Mouse (Mus musculus) testis, adult 2 months (tissue): ENCODE results near the gene L3hypdh. TPM values are rescaled to one million over a fixed set of nuclear protein-coding genes. Genes with fewer than 3 reads are reported as not detected.
A peak's percentile ranks its signal among the peaks of the same experiment; 100 is the strongest.

Source experiments
- H3K27ac ChIP-seq: fragments of 200-500 bp; 2 replicates; pipeline ENCODE4 v1.5.1; 2012; ENCODE audit warnings: low read depth, low read length; ENCODE audit not compliant: control insufficient read depth, insufficient read depth
- H3K27me3 ChIP-seq: fragments of 200-500 bp; 2 replicates; pipeline ENCODE4 v1.6.1; 2012; ENCODE audit warnings: mild to moderate bottlenecking, low read length, moderate library complexity; ENCODE audit not compliant: control insufficient read depth, insufficient read depth
- H3K36me3 ChIP-seq: fragments of 200-500 bp; 2 replicates; pipeline ENCODE4 v1.6.1; 2012; ENCODE audit warnings: mild to moderate bottlenecking, low read length; ENCODE audit not compliant: control insufficient read depth, insufficient read depth
- H3K4me1 ChIP-seq: fragments of 200-500 bp; 2 replicates; pipeline ENCODE4 v1.6.1; 2012; ENCODE audit warnings: low read length; ENCODE audit not compliant: control insufficient read depth, insufficient read depth
- H3K4me3 ChIP-seq: fragments of 200-500 bp; 2 replicates; pipeline ENCODE4 v1.5.1; 2012; ENCODE audit warnings: low read depth, mild to moderate bottlenecking, low read length, moderate library complexity, mixed read lengths; ENCODE audit not compliant: control insufficient read depth
- CTCF ChIP-seq: fragments of 200-500 bp; IDR thresholded peaks from 2 replicates; pipeline ENCODE4 v1.5.1; 2012; ENCODE audit warnings: low read depth, mild to moderate bottlenecking, inconsistent platforms, low read length, moderate library complexity; ENCODE audit not compliant: control insufficient read depth, insufficient read depth, insufficient replicate concordance
- POLR2A ChIP-seq: fragments of 200-500 bp; IDR thresholded peaks from 2 replicates; pipeline ENCODE4 v1.6.1; 2012; ENCODE audit warnings: low read depth, mild to moderate bottlenecking, inconsistent platforms, low read length, moderate library complexity; ENCODE audit not compliant: control insufficient read depth
- polyA plus RNA-seq: library from polyadenylated mRNA; depleted of rRNA; stranded (reverse); fragments of >200 nt; gene quantifications from 2 replicates; pipeline ENCODE4 v1.2.3, GENCODE M21; 2012

Gene L3hypdh
- polyA plus RNA-seq, 1 experiment, result 1.0 TPM

GRCm38 (mm10) chr12:72096966-72097365, 11.7 kb upstream of the L3hypdh start:
- Histone ChIP-seq H3K4me3 (no peak overlapping the region), H3K4me1 (no peaks in the 10 kb centered on the region; the same call in 1 of the 2 replicates), H3K27ac (no peak overlapping the region), H3K36me3 (no peaks in the 10 kb centered on the region), H3K27me3 (no peaks in the 10 kb centered on the region)
- TF ChIP-seq CTCF (no peak), POLR2A (no peak)

GRCm38 (mm10) chr12:72089802-72090201, 4.6 kb upstream of the L3hypdh start:
- Histone ChIP-seq H3K4me3 (no peak overlapping the region), H3K27me3 (no peaks in the 10 kb centered on the region), H3K4me1 (peaks cover 2% of the 10 kb centered on the region), H3K36me3 (no peaks in the 10 kb centered on the region), H3K27ac (no peak overlapping the region)
- TF ChIP-seq POLR2A, result no peak
- TF ChIP-seq CTCF, result no peak

GRCm38 (mm10) chr12:72086166-72086825, 1.1 kb upstream of the L3hypdh start:
- peak overlapping the region; percentile 54; the same call in 1 of the 2 replicates for H3K27ac ChIP-seq
- H3K36me3 ChIP-seq, result no peaks in the 10 kb centered on the region
- peak overlapping the region; percentile 87 for H3K4me3 ChIP-seq
- peaks cover 8% of the 10 kb centered on the region for H3K4me1 ChIP-seq
- H3K27me3 ChIP-seq, result no peaks in the 10 kb centered on the region
- TF ChIP-seq POLR2A, result no peak
- no peak for TF ChIP-seq CTCF

GRCm38 (mm10) chr12:72085024-72085328, 263 bp downstream of the L3hypdh start:
- Histone ChIP-seq H3K4me3 (peak overlapping the region; percentile 87), H3K27me3 (no peaks in the 10 kb centered on the region), H3K36me3 (no peaks in the 10 kb centered on the region), H3K27ac (peak overlapping the region; percentile 25), H3K4me1 (peaks cover 8% of the 10 kb centered on the region)
- TF ChIP-seq CTCF, result no peak
- TF ChIP-seq POLR2A, result no peak; the same call in 1 of the 2 replicates

- TF ChIP-seq CTCF, result no peak
- TF ChIP-seq POLR2A, result no peak
- H3K4me1 ChIP-seq, result peaks cover 8% of the 10 kb centered on the region
- H3K36me3 ChIP-seq, result no peaks in the 10 kb centered on the region
- H3K4me3 ChIP-seq, result peak overlapping the region; percentile 87
- H3K27me3 ChIP-seq, result no peaks in the 10 kb centered on the region
- H3K27ac ChIP-seq, result no peak overlapping the region; the same call in 1 of the 2 replicates
Measured at GRCm38 (mm10) chr12:72084261-72085023, 797 bp downstream of the L3hypdh start.

GRCm38 (mm10) chr12:72083265-72083664, 2.0 kb downstream of the L3hypdh start:
- no peaks in the 10 kb centered on the region for H3K27me3 ChIP-seq
- TF ChIP-seq CTCF (no peak), POLR2A (no peak)
- H3K27ac ChIP-seq, result no peak overlapping the region
- peaks cover 8% of the 10 kb centered on the region for H3K4me1 ChIP-seq
- no peaks in the 10 kb centered on the region for H3K36me3 ChIP-seq
- H3K4me3 ChIP-seq, result no peak overlapping the region

- no peaks in the 10 kb centered on the region for H3K36me3 ChIP-seq
- no peaks in the 10 kb centered on the region for H3K27me3 ChIP-seq
- H3K4me1 ChIP-seq, result peaks cover 8% of the 10 kb centered on the region
- H3K4me3 ChIP-seq, result no peak overlapping the region
- TF ChIP-seq CTCF (no peak), POLR2A (no peak)
- no peak overlapping the region for H3K27ac ChIP-seq
Measured at GRCm38 (mm10) chr12:72082370-72082769, 2.9 kb downstream of the L3hypdh start.

GRCm38 (mm10) chr12:72081961-72082360, 3.3 kb downstream of the L3hypdh start:
- H3K4me1 ChIP-seq, result peaks cover 8% of the 10 kb centered on the region
- H3K4me3 ChIP-seq, result no peak overlapping the region
- no peak overlapping the region for H3K27ac ChIP-seq
- H3K27me3 ChIP-seq, result no peaks in the 10 kb centered on the region
- H3K36me3 ChIP-seq, result no peaks in the 10 kb centered on the region
- TF ChIP-seq POLR2A, result no peak
